Mouse (Mus musculus) T-helper 17 cell (primary cell): Measurements from ENCODE around the gene C77080.

Experiments used
- in situ Hi-C, 2 experiments: fragments of 300-600 bp; cut with MboI, MseI; formaldehyde crosslinking; loops; 1 replicate in 1 of 2; 2 replicates in 1 of 2; pipeline ENCODE4 v1.15.1; 2025; ENCODE audit warnings: high pct_unique_total_duplicates in 2 of 2

Gene C77080

GRCm38 (mm10) chr4:129261196-129261595, at the start of gene C77080:
Gene C77080 (minus strand): TSS chr4:129261404.
- in situ Hi-C loops: loop anchor here in 1 of 2 experiments (10.0 kb wide), 1 partner anchor 1304 kb away; no protein-coding TSS in a partner anchor

DNA sequence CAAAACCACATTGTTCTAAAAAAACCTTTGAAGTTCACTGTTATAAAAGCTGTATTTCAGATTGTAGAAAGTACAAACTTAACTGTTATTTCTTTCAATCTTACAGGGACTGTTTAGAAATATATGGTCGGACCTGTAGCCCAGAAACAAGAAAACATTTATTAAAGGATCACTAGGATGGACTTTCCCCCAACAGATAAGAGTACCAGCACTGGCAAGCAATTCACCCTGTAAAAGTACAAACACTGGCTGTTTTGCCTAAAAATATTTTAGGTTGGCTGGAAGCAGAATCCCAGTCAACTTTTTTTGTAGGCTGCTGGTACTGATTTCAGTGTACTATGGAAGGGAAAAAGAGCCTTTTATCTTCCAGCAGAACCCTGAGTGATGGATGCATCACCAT, 46.7 kb upstream of the C77080 start:
- in situ Hi-C loops: no loop called here

GRCm38 (mm10) chr4:129304306-129304705, 43.1 kb upstream of the C77080 start:
- in situ Hi-C loops: no loop called here

DNA sequence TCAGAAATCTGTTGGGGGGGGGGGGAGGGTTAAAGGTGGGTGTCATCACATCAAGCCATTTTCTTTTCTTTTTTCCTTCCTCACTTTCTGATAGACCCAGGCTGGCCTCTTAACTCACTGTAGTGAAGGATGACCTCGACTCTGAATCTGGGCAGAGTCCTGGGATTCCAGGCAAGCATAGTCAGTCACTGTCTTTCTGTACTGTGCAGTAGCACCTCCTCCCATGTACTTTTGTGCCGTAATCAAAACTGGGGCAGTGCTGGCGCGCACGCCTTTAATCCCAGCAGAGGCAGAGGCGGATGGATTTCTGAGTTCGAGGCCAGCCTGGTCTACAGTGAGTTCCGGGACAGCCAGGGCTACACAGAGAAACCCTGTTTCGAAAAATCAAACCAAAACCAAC, 42.6 kb upstream of the C77080 start:
- in situ Hi-C loops: no loop called here

DNA sequence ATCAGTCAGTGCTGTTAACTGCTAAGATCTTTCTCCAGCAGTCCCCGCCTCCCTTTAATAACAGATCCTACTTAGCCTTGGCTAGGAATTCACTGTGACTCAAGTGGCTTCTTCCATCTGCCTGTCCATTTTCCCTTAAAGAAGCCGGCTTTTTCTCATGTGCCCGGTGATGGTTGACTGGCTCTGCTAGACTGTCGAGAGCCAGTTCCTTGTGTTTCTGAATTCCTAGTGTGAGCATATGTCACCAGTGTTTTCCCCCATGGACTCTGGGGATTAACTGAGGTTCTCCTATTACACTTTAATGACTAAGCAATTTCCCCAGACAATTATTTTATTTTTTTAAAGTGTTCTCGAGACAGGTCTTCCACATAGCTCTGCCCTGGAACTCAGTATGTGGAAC, 42.2 kb upstream of the C77080 start:
- in situ Hi-C loops: no loop called here

DNA sequence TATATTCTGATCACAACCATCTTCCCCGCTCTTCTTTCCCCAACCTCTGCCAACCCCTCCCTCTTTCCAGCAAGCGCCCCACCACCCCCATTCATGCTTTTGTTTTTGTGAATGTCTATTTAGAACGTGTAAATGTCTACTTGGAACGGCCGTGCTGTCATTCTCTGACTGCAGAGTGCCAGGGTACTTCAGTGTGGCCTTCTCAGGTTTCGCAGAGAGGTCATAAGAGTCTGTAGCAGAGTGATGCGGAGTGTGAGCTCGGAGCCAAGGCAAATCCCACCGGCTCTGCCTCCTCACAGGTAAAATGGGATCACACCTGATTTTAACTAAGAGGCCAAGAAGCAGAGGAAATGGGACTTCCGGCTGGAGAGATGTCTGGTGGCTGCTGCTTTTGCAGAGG, 37.9 kb upstream of the C77080 start:
- in situ Hi-C loops: no loop called here

DNA sequence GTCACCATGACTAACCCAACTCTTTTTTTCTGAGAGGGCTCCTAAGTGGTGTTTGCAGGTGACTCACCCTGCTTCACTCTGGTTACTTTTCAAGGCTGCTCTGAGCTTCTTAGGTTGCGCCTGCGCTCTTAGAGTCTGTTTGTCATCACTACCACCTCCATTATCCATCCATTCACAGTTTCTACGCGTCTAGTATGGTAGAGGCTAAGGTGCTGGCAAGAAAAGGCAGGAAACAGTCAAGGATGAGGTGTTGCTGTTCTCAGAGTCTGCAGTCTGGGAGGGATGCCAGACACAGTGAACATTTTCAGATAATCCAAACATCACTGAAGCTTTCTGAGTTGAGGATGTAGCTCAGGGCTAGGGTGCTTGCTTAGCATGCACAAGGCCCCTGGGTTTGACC, 36.5 kb upstream of the C77080 start:
- in situ Hi-C loops: no loop called here

- in situ Hi-C loops: no loop called here
Measured at GRCm38 (mm10) chr4:129296066-129296465, 34.9 kb upstream of the C77080 start.

- in situ Hi-C loops: no loop called here
Measured at GRCm38 (mm10) chr4:129295188-129295587, 34.0 kb upstream of the C77080 start.

DNA sequence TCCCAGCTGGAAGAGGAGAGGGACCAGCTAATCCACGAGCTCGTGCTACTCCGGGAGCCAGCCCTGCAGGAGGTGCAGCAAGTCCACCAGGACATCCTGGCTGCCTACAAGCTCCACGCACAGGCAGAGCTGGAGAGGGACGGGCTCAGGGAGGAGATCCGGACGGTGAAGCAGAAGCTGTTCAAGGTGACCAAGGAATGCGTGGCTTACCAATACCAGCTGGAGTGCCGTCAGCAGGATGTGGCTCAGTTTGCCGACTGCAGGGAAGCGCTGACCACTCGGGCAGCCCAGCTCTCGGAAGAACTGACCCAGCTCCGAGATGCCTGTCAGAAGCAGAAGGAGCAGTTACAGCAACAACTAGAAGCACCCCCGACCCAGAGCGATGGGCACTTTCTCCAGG, 32.5 kb upstream of the C77080 start:
- in situ Hi-C loops: no loop called here

DNA sequence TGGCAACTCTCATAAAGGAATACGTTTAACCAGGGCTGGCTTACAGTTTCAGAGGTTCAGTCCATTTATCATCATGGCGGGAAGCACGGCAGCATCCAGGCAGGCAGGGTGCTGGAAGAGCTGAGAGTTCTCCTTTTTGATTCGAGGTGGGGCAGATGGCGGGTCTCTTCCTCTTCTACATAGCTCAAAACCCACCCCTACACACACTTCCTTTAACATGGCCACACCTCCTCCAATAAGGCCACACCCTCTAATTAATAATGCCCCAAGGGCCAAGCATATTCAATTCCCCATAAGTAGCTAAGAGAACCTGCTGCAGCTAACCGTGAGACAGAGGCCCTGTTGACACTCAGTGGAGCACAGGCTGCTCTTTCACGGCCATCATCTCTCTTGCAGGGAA, 31.6 kb upstream of the C77080 start:
- in situ Hi-C loops: no loop called here

GRCm38 (mm10) chr4:129289671-129290070, 28.5 kb upstream of the C77080 start:
- in situ Hi-C loops: loop anchor here in 1 of 2 experiments (10.0 kb wide), 1 partner anchor 1265 kb away; no protein-coding TSS in a partner anchor

DNA sequence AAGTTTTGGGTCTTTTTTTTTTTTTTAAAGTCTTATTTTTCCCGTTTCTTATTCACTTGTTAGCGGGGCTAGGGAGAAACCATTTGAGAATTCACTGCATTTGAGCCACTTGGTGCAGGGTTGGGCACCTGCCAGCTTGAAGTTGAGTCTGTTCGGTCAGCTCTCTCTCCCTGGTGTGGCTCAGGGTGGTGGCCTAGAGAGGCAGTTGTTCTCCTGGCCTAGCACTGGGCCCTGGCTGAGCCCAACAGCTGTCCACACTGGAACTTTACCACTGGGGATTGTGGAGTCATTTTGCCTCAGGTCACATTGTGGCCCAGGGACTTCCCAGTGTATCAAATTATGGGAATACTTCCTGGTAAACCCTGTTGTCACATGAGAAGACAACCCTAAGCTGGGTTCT, 26.9 kb upstream of the C77080 start:
- in situ Hi-C loops: loop anchor here in 1 of 2 experiments (10.0 kb wide), 1 partner anchor 1267 kb away; no protein-coding TSS in a partner anchor

DNA sequence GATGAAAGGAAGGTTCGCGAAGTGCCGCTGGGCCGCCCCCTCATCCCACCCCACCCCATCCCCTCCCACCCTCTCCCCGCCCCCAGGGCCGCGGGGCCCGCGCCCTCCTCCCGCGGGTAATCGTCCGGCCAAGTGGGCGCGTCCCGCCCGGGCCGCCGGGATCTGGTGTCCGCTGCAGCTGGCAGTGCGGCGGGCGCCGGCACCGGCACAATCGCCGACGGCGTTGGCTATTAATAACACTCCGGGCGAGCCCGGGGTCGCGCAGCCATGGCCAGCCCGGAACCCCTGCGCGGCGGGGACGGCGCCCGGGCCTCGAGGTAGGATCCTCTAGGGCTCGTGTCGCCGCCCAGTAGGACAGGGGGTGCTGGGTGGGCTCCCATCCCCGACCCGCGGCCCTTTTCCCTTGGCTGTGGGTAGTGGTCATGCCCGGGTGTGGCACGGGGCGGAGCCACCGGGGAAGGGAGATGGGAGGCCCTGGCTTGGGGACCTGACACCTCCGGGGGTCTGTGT, 26.3 kb upstream of the C77080 start, which contains the start of gene Sync:
TSS of gene Sync (plus strand) at position 146 of the 510 bp plus-strand sequence.
- in situ Hi-C loops: loop anchor here in 1 of 2 experiments (10.0 kb wide), 1 partner anchor 1267 kb away; no protein-coding TSS in a partner anchor

DNA sequence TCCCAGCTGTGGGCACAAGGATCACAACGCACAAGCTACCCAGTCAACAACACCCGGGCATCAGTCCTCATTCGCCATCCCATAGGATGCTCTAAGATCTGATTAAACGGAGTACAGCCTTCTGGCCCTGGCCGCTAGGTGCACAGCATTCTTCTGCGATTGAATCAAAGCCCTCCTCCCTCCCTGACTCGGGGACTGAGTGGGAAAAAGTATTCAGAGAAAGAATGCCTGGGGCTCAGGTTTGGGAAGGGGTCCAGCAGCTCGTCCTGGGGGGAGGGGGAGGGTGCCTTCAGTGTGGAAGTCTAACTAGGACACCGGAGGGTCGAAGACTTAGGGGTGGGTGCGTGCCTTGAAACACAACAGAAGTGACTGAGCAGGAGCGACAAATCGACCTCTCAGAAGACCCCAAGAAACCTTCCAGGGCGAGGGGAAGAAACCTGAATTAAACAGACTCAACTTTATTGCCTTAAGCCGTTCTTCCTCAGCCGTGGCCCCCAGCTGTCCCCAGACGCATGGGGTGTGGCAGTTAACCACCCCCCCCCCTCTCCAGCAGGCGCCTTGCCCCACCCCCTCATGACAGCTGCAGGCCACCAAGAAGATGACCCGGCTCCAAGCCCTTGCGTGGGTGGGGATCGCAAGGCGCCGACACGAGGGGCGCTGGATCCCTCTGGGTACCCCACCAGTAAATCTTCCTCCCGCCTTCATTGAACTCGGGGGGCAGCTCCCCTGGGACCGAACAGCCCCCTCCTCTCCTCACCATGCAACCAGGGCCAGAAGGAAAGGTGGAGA, 25.7 kb upstream of the C77080 start:
- in situ Hi-C loops: loop anchor here in 1 of 2 experiments (10.0 kb wide), 1 partner anchor 1268 kb away; no protein-coding TSS in a partner anchor

- in situ Hi-C loops: loop anchor here in 1 of 2 experiments (10.0 kb wide), 1 partner anchor 1269 kb away; no protein-coding TSS in a partner anchor
Measured at GRCm38 (mm10) chr4:129286001-129286682, 24.9 kb upstream of the C77080 start.

DNA sequence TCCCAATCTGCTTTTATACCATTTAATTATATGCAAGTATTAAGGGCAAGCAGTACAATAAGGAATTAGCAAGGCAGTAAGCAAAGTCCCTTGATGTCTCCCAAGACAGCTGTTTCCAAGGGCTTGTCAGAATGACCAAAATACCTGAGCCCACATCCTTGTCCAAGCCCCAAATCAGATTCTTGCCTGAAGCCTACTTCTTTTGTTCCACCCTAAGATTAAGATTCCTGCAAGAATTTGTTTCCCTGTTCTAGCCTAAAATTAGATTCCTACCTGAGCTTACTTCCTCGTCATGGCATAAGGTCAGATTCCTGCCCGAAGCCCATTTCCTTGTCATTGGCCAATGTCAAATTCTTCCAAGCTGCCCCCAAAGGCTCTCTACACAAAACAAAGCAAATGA, 23.5 kb upstream of the C77080 start:
- in situ Hi-C loops: loop anchor here in 1 of 2 experiments (10.0 kb wide), 1 partner anchor 1270 kb away; no protein-coding TSS in a partner anchor

DNA sequence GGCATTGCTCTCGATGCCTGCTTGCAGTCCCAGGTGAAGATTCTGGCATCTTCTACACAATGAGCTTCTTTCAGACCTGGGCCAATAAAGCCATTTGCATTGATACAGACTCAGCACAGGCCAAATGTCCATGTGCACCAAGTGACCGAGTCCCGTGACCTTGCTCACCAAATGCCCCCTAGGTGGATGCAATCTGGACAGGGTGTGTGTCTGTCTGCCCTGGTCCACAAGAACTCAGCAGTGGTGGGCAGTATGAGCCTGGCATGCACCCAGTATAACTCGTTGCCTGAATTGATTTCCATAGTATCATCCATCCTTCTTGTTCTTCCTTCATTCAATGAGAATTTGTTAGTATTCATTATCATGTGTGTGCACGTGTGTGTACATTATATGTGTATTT, 22.0 kb upstream of the C77080 start:
- in situ Hi-C loops: loop anchor here in 1 of 2 experiments (10.0 kb wide), 1 partner anchor 1272 kb away; no protein-coding TSS in a partner anchor

DNA sequence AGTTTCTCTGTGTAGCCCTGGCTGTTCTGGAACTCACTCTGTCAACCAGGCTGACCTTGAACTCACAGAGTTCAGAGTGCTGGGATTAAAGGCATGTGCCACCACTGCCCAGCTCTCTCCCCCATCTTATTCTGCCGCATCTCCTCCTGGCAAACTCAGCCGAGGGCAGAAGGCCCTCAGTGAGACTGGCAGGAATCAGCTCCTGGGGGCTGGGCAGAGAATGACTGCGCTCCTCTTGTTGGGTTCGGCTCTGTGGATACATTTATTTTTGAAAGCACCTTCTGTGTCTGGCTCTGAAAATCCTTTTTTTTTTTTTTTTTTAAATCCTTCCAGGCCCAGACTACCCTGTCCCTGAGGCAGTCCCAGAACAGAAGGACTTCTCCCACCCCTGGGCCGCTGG, 21.6 kb upstream of the C77080 start:
- in situ Hi-C loops: loop anchor here in 1 of 2 experiments (10.0 kb wide), 1 partner anchor 1272 kb away; no protein-coding TSS in a partner anchor

DNA sequence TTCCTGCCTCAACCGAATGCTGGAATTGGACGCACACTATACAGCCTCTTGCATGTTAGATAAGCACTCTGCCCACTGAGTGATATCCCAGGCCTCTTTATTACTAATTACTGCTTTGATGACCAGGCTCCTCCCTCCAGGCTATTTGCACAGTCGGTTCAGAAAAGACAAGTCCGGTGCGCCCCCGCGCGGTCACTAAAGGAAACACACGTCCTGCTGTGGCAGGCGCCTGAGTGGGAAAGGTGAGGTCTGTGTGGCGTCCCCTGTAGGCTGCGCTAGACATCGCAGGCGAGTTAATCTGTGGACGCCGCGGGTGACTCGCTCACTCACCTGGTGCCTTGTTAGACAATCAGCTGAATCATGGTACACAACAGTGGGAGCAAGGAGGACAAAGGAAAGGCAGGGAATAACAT, 15.3 kb upstream of the C77080 start:
- in situ Hi-C loops: loop anchor here (5.0 kb wide), 2 partner anchors 59 to 64 kb away; no protein-coding TSS in a partner anchor

DNA sequence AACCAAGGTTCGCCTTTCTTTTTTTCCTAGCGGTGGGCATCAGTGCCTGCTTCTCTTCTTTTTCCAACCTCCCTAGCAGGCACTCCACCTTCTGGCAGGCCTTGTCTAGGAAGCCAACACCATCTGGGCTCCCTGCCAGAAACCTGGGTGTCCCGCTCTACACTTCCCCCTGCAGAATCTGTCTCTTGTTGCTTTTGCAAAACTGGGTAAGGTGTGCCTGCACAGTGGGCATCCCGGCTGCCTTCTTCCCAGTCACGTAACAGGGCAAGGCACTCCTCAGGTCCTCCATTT, 11.5 kb upstream of the C77080 start:
- in situ Hi-C loops: no loop called here
